Mouse (Mus musculus) stomach, postnatal 0 days (tissue): ENCODE data around the gene Ipo13. TPM values are rescaled to one million over a fixed set of nuclear protein-coding genes. Genes with fewer than 3 reads are reported as not detected.
A peak's percentile ranks its signal among the peaks of the same experiment; 100 is the strongest.

Experiments used
- ATAC-seq: fragments of 200-750 bp; cut with Nextera tagmentation; 2 replicates; pipeline ENCODE4 v1.8.0; 2017; ENCODE audit not compliant: low FRiP score, low TSS enrichment
- DNase-seq: peaks from one replicate; pipeline ENCODE4 v3.0.0-alpha.2; 2016; ENCODE audit warnings: low spot score
- H3K27ac ChIP-seq: fragments of 300-500 bp; sonication (generic); replicated peaks from 2 replicates; pipeline ENCODE4 v1.5.1; 2014; ENCODE audit warnings: mild to moderate bottlenecking, control low read depth
- H3K27me3 ChIP-seq: fragments of 300-500 bp; sonication (generic); 2 replicates; pipeline ENCODE4 v1.6.1; 2014; ENCODE audit warnings: low read length; ENCODE audit not compliant: control insufficient read depth, insufficient read depth
- H3K36me3 ChIP-seq: fragments of 300-500 bp; sonication (generic); 2 replicates; pipeline ENCODE4 v1.6.1; 2014; ENCODE audit warnings: low read length, mixed read lengths; ENCODE audit not compliant: control insufficient read depth, insufficient read depth
- H3K4me1 ChIP-seq: fragments of 300-500 bp; sonication (generic); replicated peaks from 2 replicates; pipeline ENCODE4 v1.6.1; 2014; ENCODE audit warnings: antibody characterized with exemption; ENCODE audit not compliant: control insufficient read depth, insufficient read depth
- H3K4me2 ChIP-seq: fragments of 300-500 bp; sonication (generic); replicated peaks from 2 replicates; pipeline ENCODE4 v1.6.1; 2014; ENCODE audit warnings: low read depth, mild to moderate bottlenecking, control low read depth, moderate library complexity
- H3K4me3 ChIP-seq: fragments of 300-500 bp; sonication (generic); 2 replicates; pipeline ENCODE4 v1.5.1; 2014; ENCODE audit warnings: low read depth, low read length, control low read depth
- H3K9ac ChIP-seq: fragments of 300-500 bp; sonication (generic); 2 replicates; pipeline ENCODE4 v1.6.1; 2014; ENCODE audit warnings: mild to moderate bottlenecking, low read length, control low read depth, mixed read lengths
- H3K9me3 ChIP-seq: fragments of 300-500 bp; sonication (generic); 2 replicates; pipeline ENCODE4 v1.6.1; 2016; ENCODE audit warnings: low read length; ENCODE audit not compliant: control insufficient read depth
- CTCF ChIP-seq: IDR thresholded peaks from 2 replicates; pipeline ENCODE4 v1.5.1; 2016; ENCODE audit warnings: antibody characterized with exemption, low read depth, mild to moderate bottlenecking, moderate library complexity
- EP300 ChIP-seq: optimal IDR thresholded peaks from 2 replicates; pipeline ENCODE3; 2016; ENCODE audit warnings: antibody characterized with exemption
- WGBS: fragments of 180-500 bp; shearing (Covaris S2); extraction: QIAGEN DNeasy Blood & Tissue Kit; methylation state at CpG from one replicate; pipeline ENCODE4 v1.1.7; 2014; 5-methylcytosine and 5-hydroxymethylcytosine counted together
- polyA plus RNA-seq: library from polyadenylated mRNA; unstranded; fragments of >200 nt; fragmentation: Nextera tagmentation; extraction: Ambion mirVana; gene quantifications from 2 replicates; pipeline ENCODE4 v1.2.1, GENCODE M21; 2015

The Ipo13 gene
- polyA plus RNA-seq, 1 experiment from 2014 or later, result 21.5 TPM

- no peak overlapping the region for H3K4me3 ChIP-seq
- WGBS, result 78% methylated on average over 4 of the region's 4 CpGs
- ATAC-seq (no peak), DNase-seq (no peak)
- no peak overlapping the region for H3K9ac ChIP-seq
- no peaks in the 10 kb centered on the region for H3K27me3 ChIP-seq
- no peak overlapping the region for H3K4me2 ChIP-seq
- no peaks in the 10 kb centered on the region for H3K9me3 ChIP-seq
- H3K4me1 ChIP-seq, result peaks cover 9% of the 10 kb centered on the region
- H3K36me3 ChIP-seq, result no peaks in the 10 kb centered on the region
- no peak overlapping the region for H3K27ac ChIP-seq
- TF ChIP-seq CTCF (no peak), EP300 (no peak)
Observed at GRCm38 (mm10) chr4:117917847-117918246, 3.0 kb upstream of the Ipo13 start.

- TF ChIP-seq CTCF (no peak), EP300 (no peak)
- 85% methylated on average over 4 of the region's 4 CpGs for WGBS
- no peak for DNase-seq
Observed at GRCm38 (mm10) chr4:117917402-117917801, 2.6 kb upstream of the Ipo13 start.

GRCm38 (mm10) chr4:117916386-117916785 is 1.6 kb upstream of the Ipo13 start:
- Histone ChIP-seq H3K4me3 (no peak overlapping the region), H3K9me3 (no peaks in the 10 kb centered on the region), H3K36me3 (peaks cover 3% of the 10 kb centered on the region), H3K27me3 (no peaks in the 10 kb centered on the region), H3K4me1 (peaks cover 9% of the 10 kb centered on the region), H3K27ac (0 out of 2 replicates have a peak overlapping the region, but pooled peaks have one; percentile 13), H3K4me2 (no peak overlapping the region), H3K9ac (no peak overlapping the region)
- no peak for DNase-seq
- 53% methylated on average over 5 of the region's 5 CpGs for WGBS
- TF ChIP-seq EP300 (no peak), CTCF (no peak)
- no peak for ATAC-seq

More at GRCm38 (mm10) chr4:117917402-117917801, 2.6 kb upstream of the Ipo13 start:
- Histone ChIP-seq H3K9me3 (no peaks in the 10 kb centered on the region), H3K36me3 (no peaks in the 10 kb centered on the region), H3K27ac (no peak overlapping the region), H3K4me2 (no peak overlapping the region), H3K27me3 (no peaks in the 10 kb centered on the region), H3K4me1 (peaks cover 9% of the 10 kb centered on the region), H3K4me3 (no peak overlapping the region), H3K9ac (no peak overlapping the region)
- ATAC-seq, result no peak

DNA sequence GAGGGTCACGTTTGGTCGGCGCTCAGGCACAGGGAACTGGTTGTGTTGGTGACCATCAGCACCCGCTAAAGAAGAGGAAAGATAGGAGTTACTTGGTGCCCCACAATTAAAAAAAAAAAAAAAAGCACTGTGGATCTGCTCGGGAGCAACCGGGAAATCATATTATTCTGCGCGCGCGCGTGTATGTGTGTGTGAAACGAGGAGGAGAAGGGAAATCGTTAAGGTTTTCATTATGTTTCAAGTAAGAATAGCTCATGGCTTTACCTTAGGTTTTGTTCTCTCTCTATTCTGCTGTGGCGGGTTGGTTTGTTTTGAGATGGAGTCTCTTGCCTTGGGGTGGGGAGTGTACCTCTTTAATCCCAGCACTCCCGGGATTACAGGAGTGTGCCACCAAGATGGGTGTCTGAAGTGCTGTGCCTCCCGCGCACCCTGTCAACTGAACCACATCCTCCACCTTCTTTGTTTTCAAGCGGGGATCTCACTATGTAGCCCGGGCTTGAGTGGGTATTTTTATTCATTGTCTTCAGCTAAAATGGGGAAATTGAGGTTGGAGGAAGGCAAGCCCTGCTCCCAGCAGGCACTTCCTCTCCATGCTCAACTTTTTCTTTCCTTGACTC is 798 bp upstream of the Ipo13 start:
- 3% methylated on average over 19 of the region's 19 CpGs for WGBS
- Histone ChIP-seq H3K36me3 (peaks cover 7% of the 10 kb centered on the region), H3K27me3 (no peaks in the 10 kb centered on the region), H3K9ac (peak overlapping the region; percentile 82), H3K9me3 (no peaks in the 10 kb centered on the region), H3K4me3 (peak overlapping the region; percentile 75), H3K27ac (no peak overlapping the region), H3K4me1 (peaks cover 9% of the 10 kb centered on the region), H3K4me2 (peak overlapping the region; percentile 99)
- DNase-seq (peak; percentile 26), ATAC-seq (no peak)
- TF ChIP-seq CTCF, result no peak
- no peak for TF ChIP-seq EP300

GRCm38 (mm10) chr4:117914031-117914430 is 768 bp downstream of the Ipo13 start:
- DNase-seq (no peak), ATAC-seq (0 out of 2 replicates have a peak, but pooled peaks have one; percentile 6)
- peaks cover 9% of the 10 kb centered on the region for H3K4me1 ChIP-seq
- peak overlapping the region; percentile 75 for H3K4me3 ChIP-seq
- peak overlapping the region; percentile 83 for H3K27ac ChIP-seq
- no peaks in the 10 kb centered on the region for H3K9me3 ChIP-seq
- H3K36me3 ChIP-seq, result peaks cover 7% of the 10 kb centered on the region
- 12% methylated on average over 8 of the region's 8 CpGs for WGBS
- H3K9ac ChIP-seq, result peak overlapping the region; percentile 82
- H3K27me3 ChIP-seq, result no peaks in the 10 kb centered on the region
- peak overlapping the region; percentile 99 for H3K4me2 ChIP-seq
- TF ChIP-seq EP300 (no peak), CTCF (no peak)

- WGBS, result 53% methylated on average over 3 of the region's 3 CpGs
- Histone ChIP-seq H3K27me3 (no peaks in the 10 kb centered on the region), H3K27ac (no peak overlapping the region), H3K4me1 (peaks cover 9% of the 10 kb centered on the region), H3K9ac (peak overlapping the region; percentile 82; the same call in 1 of the 2 replicates), H3K4me2 (peak overlapping the region; percentile 99), H3K4me3 (peak overlapping the region; percentile 75), H3K36me3 (peaks cover 7% of the 10 kb centered on the region), H3K9me3 (no peaks in the 10 kb centered on the region)
- ATAC-seq (no peak), DNase-seq (peak; percentile 36)
- no peak for TF ChIP-seq CTCF
- no peak for TF ChIP-seq EP300
Observed at GRCm38 (mm10) chr4:117913421-117913820, 1.4 kb downstream of the Ipo13 start.
